Mouse (Mus musculus) liver (tissue): ENCODE measurements around the gene Gm609.

Experiments
- DNase-seq: peaks from one replicate; pipeline ENCODE4 v3.0.0-alpha.2; 2020; ENCODE audit warnings: mixed read lengths

Gm609 gene

DNA sequence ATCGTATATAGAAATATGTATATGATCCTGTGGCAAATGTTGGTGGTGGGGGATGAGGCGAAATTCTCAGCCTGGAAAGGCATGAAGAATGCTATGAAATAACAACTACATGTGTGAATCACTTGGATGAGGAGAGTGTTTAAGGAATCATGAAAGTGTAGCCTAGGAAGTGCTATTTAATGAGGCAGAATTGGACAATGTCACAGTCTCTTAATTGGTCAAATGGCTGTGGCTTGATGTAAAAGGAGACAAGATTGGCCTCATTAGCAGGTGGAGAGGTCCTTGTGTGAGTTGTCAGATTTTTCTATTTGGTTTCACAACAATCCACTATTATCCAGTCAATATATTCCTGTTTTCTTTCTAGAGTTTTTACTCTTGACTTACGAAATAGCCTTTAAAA lies 101.1 kb downstream of the Gm609 start:
- no peak for DNase-seq

DNA sequence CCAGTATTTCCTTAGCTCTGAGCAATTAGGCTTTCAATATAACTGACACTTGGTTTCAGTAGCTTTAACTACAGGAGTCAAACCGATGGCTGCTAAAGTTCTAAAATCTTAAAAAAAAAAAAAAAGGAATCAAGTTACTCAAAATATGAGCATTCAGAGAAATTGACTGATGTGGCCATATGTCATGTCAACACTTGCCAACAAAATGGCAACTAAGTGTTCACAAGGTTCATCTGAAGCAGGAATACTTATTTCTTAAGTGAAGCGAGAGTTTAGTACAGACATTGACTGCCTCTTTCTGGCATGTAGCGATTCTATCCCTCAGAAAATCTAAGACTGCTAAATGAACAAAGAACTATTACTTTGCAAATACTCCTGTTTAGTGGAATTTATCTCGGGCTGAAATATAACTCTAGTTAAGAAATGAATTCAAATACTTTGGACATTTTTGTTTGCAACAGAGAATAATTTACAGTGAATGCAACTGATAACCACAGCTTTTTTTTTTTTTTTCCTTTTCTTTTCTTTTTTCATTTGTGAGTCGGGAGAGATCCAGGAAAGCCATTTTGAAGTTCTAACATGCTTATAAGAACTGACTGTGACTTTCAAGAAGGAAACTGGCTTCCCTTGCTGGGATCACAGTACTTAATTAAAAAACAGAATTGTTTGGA lies 102.3 kb downstream of the Gm609 start:
- DNase-seq: no peak

DNA sequence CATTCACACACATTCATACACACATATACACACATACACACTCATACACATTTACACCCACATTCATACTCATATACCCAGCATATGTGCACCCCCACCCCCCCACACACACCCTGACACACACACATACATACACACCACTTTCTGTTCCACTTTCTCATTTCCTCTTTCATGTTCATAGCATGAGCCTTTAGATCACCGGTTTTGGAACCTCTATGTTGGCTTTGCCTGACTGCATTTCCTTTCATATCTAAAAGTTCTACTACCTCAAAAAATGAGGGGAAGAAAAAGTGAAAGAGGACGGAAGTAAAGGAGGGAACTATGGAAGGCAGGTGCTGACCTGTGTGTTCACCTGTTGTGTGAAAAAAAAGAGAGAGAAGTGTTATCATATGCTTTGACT lies 102.9 kb downstream of the Gm609 start:
- no peak for DNase-seq

DNA sequence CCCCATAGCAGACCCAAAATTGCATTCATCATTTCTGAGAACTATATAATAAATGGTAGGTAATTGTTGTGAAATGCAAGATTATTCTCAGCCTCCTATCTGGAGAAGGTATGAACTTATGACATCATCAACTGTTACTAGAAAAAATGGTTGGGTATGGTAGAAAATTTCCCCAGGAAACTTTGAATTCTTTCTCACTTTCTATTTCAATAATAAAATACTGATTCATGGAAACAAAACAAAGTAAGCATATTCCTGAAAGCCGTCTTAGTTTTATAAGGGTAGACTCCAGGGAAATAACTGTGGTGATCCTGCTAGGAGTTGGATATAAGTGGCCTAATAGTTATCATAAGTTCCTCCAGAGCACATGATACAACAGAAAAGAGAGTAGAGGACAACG lies 103.7 kb downstream of the Gm609 start:
- no peak for DNase-seq

DNA sequence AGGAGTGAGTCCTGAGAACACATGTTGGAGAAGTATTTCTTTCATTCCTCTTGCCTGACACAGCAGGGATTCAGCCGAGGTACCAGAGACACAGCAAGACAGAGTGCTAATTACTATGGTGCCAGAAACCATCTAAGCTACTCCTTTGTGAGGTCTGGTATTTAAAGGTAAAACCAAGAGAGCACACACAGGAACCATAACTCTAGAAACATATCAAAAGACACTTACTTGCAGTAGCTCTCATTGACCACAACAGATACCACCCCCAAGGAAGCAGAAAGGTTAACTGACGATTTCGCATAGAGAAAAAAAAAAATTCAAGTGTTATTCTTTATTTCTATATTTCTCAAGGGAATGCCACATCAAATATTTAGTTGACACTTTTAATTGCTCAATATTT lies 111.0 kb downstream of the Gm609 start:
- no peak for DNase-seq

DNA sequence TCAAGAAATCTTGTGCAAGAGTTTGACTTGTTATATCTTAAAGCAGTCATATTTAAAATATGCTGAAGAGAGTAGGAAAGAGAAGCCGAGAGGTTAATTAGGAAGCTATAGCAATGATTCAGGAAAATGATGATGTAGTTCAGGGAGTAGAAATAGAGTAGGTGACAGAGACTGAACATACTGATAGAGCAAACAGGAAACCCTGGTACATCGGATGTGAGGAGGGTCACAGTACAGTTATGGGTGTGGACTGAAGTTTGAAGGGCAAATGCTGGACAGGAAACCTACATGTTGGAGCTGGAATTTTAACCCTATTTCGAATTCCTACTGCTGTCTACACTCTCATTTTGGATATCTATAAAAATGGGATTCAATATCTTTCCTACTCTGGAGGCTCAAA lies 113.8 kb downstream of the Gm609 start:
- no peak for DNase-seq

DNA sequence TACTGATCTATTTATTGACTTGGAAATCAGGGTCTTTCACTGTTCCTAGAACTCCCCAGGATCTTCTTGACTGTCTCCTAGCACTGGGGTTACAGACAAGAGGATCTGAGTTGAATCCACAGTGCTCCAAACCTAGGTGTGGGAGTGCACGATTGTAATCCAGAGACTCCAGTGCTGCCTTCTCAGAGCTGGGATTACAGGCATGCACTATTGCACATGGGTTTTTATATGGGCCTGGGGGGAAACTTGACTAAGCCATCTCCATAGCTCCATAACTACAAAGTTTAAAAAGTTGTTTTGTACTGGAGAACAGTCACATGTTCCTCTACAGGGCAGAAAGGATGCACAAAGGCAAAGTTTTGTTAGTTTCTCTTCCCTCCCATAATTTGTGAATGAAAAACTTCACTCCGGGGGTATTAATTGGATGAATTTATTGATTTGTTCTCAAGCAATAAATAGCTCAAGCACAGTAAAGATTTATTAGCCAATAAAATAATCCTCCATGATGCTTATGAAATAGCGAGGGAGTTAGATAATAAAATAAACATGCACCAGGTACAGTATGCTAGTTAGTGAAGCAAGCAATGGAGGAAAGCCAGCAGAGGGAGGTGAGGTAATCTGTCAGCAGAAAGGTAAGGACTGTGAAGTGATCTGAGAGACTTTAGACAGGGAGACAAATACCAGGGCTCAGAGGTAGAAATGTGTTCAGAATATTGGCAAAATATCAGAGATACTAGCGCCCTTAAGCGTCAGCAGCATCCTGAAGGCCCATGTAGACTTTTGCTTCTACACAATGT lies 114.4 kb downstream of the Gm609 start:
- no peak for DNase-seq

DNA sequence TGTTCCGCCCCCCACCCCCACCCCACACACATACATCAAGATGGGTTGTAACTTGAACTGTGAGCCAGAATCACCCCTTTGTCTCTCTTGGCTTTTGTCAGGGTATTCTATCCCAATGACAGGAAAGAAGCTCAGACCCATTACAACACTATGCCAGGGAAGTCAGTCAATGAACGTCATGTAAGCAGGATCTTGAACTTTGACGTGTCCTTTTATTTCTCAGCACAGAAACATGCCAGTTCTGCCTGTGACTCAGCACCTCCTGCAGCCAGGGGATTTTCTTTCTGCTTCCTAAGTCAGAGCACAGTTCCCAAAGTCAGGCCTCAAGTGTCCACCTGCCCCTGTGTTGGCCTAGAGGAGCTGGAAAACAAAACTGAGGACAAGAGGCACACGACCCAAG lies 115.4 kb downstream of the Gm609 start:
- DNase-seq: no peak

DNA sequence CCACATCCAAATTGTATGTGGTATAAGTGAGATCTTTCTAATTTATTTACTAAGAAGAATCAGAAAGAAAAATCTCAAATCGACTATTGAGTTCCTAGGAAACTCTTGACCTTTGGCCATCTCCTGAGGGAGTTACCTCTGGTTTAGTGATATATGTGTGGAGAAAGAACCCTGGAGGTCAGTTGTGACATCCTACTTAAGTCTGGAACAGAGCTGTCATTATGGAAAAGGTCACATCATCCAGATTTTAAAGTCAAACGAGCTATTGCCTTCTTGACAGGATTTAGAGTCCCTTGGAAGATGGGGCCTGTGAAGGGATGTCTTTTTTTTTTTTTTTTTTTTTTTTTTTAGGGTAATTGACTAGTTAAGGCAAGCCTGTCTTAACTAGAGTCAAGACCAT lies 116.0 kb downstream of the Gm609 start:
- no peak for DNase-seq

DNA sequence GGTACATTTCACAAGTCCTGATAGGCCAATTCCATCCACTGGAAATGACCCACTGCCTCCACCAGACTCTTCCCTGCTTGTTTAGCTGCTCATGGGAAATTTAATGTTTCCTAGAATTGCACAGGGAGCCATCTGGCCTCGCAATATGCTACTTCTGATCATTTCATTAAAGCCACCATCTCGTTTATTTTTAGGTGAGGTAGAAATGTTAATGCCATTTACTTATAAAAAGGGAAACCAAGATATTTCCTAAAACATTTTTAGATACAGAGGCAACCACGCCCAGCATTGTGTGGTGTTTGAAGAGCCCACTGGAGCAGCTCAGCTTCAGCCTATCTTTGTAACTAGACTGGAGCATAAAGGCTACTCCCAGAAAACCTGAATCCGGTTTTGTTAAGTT lies 116.5 kb downstream of the Gm609 start:
- DNase-seq: no peak

DNA sequence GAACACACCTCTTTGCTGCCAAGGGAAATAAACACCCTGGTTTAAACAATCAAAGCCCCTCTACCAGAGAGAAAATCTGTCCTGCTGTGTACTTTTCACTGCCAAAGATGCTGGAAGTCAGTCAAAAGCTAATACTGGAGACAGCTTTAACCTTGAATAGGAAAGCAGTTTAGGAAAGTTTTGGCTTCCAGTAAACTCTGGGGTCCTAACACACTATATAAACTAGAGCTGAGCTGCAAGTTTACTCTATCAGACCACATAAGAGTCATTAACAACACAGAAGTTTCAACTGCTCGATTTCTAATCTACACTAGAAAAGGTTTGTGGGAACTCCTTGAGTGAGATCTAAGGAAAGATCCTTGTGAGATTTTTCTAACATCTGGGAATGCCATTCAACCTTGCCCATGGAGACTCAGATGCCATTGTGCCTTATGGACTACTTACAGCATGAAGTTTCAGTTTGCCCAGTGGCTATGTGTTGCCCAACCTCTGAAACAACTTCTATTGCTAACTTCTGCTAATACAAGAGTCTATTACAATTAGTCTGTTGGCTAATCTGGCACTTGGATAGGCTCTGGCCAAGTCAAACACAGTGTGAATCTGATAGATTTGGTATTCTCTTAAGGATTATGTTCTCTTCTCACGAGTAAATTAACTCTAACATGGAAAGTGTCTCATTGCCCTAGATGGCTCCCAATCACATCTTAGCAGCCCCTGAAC lies 117.1 kb downstream of the Gm609 start:
- DNase-seq: no peak

DNA sequence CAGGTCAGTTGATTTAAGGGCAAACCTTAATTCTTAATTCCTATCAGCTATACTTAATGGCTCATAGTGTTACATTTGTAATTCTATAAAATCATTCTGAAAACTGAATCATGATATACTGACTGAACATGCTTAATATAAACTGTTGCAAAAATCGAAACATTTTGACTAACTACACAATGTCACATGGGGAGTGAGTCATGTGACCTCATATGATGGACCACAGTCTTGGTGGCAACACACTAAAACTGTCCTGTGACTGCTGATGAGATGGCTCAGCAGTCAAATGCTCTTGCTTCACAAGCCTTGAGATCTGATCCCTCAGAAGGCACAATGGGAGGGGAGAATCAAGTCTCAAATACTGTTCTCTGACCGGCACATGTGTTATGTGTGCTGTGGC lies 118.7 kb downstream of the Gm609 start:
- DNase-seq: no peak

DNA sequence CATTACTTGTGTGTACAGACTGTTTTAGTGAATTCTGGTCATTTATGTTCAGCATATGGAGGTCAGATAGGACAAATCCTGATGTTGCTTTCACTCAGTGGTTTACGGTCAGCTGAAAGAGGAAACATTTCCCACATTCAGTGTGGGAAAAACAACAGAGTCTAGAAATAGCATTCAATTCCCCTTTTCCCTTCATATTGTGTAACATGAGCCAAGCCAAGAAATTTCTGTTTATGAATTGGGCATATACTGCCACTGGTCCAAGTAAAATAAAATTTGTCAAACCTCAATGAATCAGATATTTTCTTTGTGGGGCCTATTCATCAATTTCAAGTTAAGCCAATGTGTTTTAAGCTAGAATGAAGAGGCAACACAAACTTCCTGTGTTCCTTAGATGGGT lies 121.7 kb downstream of the Gm609 start:
- DNase-seq: no peak

DNA sequence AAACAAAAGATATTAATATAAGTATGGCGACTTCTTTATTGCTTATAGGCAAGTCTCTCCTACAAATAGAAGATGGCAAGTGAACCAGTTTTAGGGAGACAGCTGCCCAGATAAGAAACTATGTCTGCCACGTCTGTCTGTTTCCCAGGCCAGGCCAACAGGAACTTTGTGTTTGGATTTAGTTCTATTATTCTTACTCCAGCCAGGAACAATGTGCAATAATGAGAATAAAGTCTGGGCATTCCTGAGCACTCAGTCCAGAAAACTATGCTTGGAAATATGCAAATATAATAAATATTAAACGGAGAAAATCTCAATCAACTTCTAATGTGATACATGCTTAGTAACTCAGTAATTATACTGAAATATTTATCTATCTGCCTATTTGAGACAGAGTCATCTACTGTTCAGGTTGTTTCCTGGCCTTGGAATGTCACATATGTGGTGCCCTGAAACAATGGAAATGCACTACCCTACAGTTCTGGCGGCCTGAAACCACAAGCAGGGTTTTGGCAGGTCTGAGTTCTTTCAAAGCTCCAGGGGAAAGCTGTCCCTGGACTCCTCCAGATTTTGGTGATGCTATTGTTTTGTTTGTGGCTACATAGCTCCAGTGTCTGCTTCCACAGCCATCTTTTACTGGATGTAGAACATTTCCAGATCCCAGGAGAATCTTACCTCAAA lies 123.3 kb downstream of the Gm609 start:
- DNase-seq: no peak

DNA sequence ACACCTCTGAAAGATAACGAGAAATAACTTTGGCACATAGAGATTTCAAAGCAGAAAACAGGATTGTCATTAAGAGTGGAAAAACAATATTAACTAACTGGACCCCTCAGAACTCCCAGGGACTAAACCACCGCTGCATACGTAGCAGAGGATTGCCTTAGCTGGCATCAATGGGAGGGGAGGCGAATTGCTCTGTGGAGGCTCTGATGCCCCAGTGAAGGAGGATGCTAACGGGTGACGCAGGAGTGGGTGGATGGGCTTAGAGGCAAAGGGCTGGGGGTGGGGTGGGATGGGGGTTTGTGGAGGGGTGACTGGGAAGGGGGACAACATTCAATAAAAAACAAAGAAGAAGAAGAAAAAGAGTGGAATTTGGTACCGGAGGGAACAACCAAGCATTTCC lies 126.7 kb downstream of the Gm609 start:
- DNase-seq: no peak

DNA sequence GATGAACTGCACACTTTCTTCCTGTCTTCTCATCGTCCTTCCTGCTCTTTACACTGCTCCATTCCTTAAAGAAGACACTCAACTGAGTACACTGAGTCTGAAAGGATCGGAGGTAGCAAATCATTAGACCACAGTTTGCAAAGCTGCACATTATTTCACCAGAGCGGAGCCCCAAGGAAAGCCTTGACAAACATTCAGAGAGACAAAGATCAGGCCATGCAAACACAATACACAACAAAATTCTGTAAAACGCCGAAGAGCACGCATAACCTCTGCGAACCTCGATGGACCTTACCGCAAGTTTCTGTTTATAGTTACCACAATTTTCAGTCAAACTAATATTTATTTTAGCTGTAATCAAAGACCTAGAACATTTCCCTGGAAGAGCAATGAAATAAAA lies 127.4 kb downstream of the Gm609 start:
- no peak for DNase-seq

DNA sequence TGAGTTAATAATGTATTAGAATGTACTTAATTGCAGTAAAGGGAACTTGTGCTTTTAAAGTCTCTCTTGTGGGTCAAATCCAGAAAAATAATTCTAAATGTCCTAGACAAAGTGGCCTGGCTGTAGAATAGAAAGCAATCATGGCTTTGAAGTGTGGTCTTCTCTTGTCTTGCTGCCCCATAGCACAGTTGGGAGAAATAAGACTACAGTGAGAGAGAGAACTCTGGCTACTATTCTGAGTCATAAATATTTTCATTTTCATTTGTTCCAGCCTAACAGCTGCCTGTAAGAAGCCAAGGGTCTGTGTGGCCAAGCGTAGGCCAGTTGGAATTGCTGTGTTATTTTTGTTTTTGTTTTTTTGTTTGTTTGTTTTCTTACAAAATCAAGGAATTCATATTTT lies 128.1 kb downstream of the Gm609 start:
- DNase-seq: no peak

DNA sequence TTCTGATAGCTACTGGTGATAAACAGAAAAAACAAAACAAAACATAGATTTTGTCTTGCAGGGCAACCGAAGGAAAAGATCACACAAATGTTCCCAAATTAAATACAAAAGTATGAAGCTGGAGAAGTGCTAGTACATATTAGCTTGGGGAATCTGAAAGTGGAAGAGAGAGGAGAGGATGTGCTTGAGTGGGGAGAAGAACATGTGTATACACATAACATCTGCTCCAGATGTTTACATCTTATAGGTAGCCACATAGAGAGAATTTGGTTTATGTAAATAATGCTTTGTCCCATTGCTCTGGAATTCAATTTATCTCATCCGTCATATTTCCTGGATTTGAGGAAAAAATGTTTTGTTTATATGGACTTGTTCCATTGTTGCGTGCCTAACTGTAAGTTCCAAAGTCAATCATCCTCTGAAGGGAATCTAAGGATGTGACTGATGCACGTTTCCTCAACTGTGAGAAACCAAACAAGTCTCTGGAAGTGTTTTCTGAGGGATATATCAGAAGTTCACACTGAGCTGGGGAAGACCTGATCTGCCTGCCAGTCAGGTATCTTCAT lies 129.2 kb downstream of the Gm609 start:
- no peak for DNase-seq
